23 mouse cellular contexts compared by ENCODE assay signal in genomic region chr3:52466984-52467565, GRCm38 (mm10).
DNase-seq lines count a peak whose midpoint lies in the region; ATAC-seq and TF ChIP-seq lines count a peak whose summit lies in the region.
"Had no signal": no experiment of that assay in that cellular context is flagged by ENCODE, and none has a peak within 500 bp of the region (broad histone marks: within the 10 kb centered on the region; RNA-seq: fewer than 3 reads in every experiment).

No protein-coding gene starts in this region.

- no peak for ATAC-seq in midbrain, embryonic 14.5 days (ENCODE audit: low FRiP score, low TSS enrichment)
- ATAC-seq in midbrain, embryonic 11.5 days (ENCODE audit: low FRiP score): no peak
- no peak for ATAC-seq in limb, embryonic 11.5 days (ENCODE audit: insufficient number of reproducible peaks, low FRiP score, low TSS enrichment, low read depth)
- ATAC-seq: activated CD4-positive, CD25-positive, alpha-beta regulatory T cell, adult 4 months; inflammation-experienced regulatory T-cells, adult 6 months had no signal

- no peak overlapping the region for H3K4me3 ChIP-seq in midbrain, embryonic 14.5 days (replicated peaks; ENCODE audit: low read depth, low read length)
- no peak overlapping the region for H3K4me3 ChIP-seq in midbrain, embryonic 11.5 days (ENCODE audit: low read depth, low read length)
- no peak overlapping the region for H3K4me3 ChIP-seq in limb, embryonic 11.5 days (ENCODE audit: low read depth, low read length)
- no peak overlapping the region for H3K4me3 ChIP-seq in left cerebral cortex, adult 2 months
- H3K4me3 ChIP-seq: heart, adult 2 months; heart, embryonic 13.5 days; neural tube, embryonic 12.5 days had no signal

- intact Hi-C loops in left cerebral cortex, adult 2 months (cut with DNase I): no loop called here

- 68% methylated on average over 11 of the region's 11 CpGs for WGBS in midbrain, embryonic 14.5 days
- WGBS in midbrain, embryonic 11.5 days: 89% methylated on average over 11 of the region's 11 CpGs
- 60% methylated on average over 11 of the region's 11 CpGs for WGBS in limb, embryonic 11.5 days

- no peaks in the 10 kb centered on the region for H3K27me3 ChIP-seq in midbrain, embryonic 14.5 days (ENCODE audit: control insufficient read depth, insufficient read depth, low read length)
- no peaks in the 10 kb centered on the region for H3K27me3 ChIP-seq in midbrain, embryonic 11.5 days (ENCODE audit: control insufficient read depth, insufficient read depth, low read length)
- H3K27me3 ChIP-seq in limb, embryonic 11.5 days (ENCODE audit: control insufficient read depth, insufficient read depth, low read length): no peaks in the 10 kb centered on the region
- H3K27me3 ChIP-seq: heart, embryonic 13.5 days; neural tube, embryonic 12.5 days had no signal

- H3K4me1 ChIP-seq in midbrain, embryonic 14.5 days (ENCODE audit: control insufficient read depth, insufficient read depth, low read length): no peaks in the 10 kb centered on the region
- H3K4me1 ChIP-seq in midbrain, embryonic 11.5 days (ENCODE audit: control insufficient read depth, insufficient read depth, low read length): no peaks in the 10 kb centered on the region
- no peaks in the 10 kb centered on the region for H3K4me1 ChIP-seq in limb, embryonic 11.5 days (ENCODE audit: control insufficient read depth, insufficient read depth, low read length)
- H3K4me1 ChIP-seq: heart, embryonic 13.5 days had no signal

- no peak overlapping the region for H3K27ac ChIP-seq in midbrain, embryonic 14.5 days (replicated peaks; ENCODE audit: low read depth, low read length)
- no peak overlapping the region for H3K27ac ChIP-seq in midbrain, embryonic 11.5 days (ENCODE audit: low read depth, low read length)
- H3K27ac ChIP-seq in limb, embryonic 11.5 days (replicated peaks; ENCODE audit: low read depth, low read length): no peak overlapping the region
- no peak overlapping the region for H3K27ac ChIP-seq in left cerebral cortex, adult 2 months
- H3K27ac ChIP-seq: heart, adult 2 months; heart, embryonic 13.5 days; macrophage; neural tube, embryonic 12.5 days had no signal

- H3K9me3 ChIP-seq in midbrain, embryonic 14.5 days (ENCODE audit: control insufficient read depth, low read length): peaks cover 13% of the 10 kb centered on the region
- H3K9me3 ChIP-seq in midbrain, embryonic 11.5 days (ENCODE audit: control insufficient read depth, low read length): peaks cover 6% of the 10 kb centered on the region; the same call in 1 of the 2 replicates
- peaks cover 7% of the 10 kb centered on the region for H3K9me3 ChIP-seq in limb, embryonic 11.5 days (ENCODE audit: control insufficient read depth, low read length)

- DNase-seq in embryo, embryonic 10 days (ENCODE audit: low spot score): peak; percentile 43
- DNase-seq in embryo, embryonic 9.5 days (ENCODE audit: extremely low spot score): no peak
- peak; percentile 40 for DNase-seq in midbrain, embryonic 14.5 days
- DNase-seq in midbrain, embryonic 11.5 days (ENCODE audit: low spot score, missing footprints): no peak
- peak; percentile 42 for DNase-seq in embryo, embryonic 11 days
- peak; percentile 11 for DNase-seq in limb, embryonic 11.5 days (ENCODE audit: low spot score)
- no peak for DNase-seq in right cerebral cortex, postnatal 4 days
- no peak for DNase-seq in left cerebral cortex, adult 2 months (ENCODE audit: extremely low spot score in 1 of 2, low spot score in 2 of 2)
- DNase-seq: adrenal gland, adult 8-10 months; gastrocnemius, postnatal 25 days; heart, adult 2 months; heart, postnatal 14 days; kidney, adult 18-20 months; kidney, postnatal 10 days; left cerebral cortex, postnatal 4 days; right cerebral cortex, adult 18-20 months; thymus, adult 18-20 months; thymus, postnatal 36 days had no signal

- no peak overlapping the region for H3K9ac ChIP-seq in midbrain, embryonic 14.5 days (replicated peaks; ENCODE audit: low read length)
- no peak overlapping the region for H3K9ac ChIP-seq in midbrain, embryonic 11.5 days (ENCODE audit: low read length)
- no peak overlapping the region for H3K9ac ChIP-seq in limb, embryonic 11.5 days (ENCODE audit: low read length)
- H3K9ac ChIP-seq: heart, embryonic 13.5 days; neural tube, embryonic 12.5 days had no signal

- TF ChIP-seq CTCF in left cerebral cortex, adult 2 months (IDR thresholded peaks at IDR 0.05): no peak

- no peaks in the 10 kb centered on the region for H3K36me3 ChIP-seq in midbrain, embryonic 14.5 days (ENCODE audit: control insufficient read depth, insufficient read depth, low read length)
- no peaks in the 10 kb centered on the region for H3K36me3 ChIP-seq in midbrain, embryonic 11.5 days (ENCODE audit: control insufficient read depth, insufficient read depth, low read length)
- no peaks in the 10 kb centered on the region for H3K36me3 ChIP-seq in limb, embryonic 11.5 days (ENCODE audit: control insufficient read depth, insufficient read depth, low read length)
- H3K36me3 ChIP-seq: heart, embryonic 13.5 days; neural tube, embryonic 12.5 days had no signal

- H3K4me2 ChIP-seq in midbrain, embryonic 14.5 days (ENCODE audit: low read length): no peak overlapping the region
- H3K4me2 ChIP-seq in midbrain, embryonic 11.5 days: no peak overlapping the region
- no peak overlapping the region for H3K4me2 ChIP-seq in limb, embryonic 11.5 days (ENCODE audit: low read depth, severe bottlenecking)
- H3K4me2 ChIP-seq: heart, embryonic 13.5 days; neural tube, embryonic 12.5 days had no signal

Comparison
In these comparisons a context has a peak if more than half of its experiments do, and no peak if none do; other contexts are left out.
1. DNase-seq: peak in embryo, embryonic 10 days (single experiment), midbrain, embryonic 14.5 days (single experiment), embryo, embryonic 11 days (single experiment) and limb, embryonic 11.5 days (single experiment); none in embryo, embryonic 9.5 days (single experiment), midbrain, embryonic 11.5 days (single experiment), right cerebral cortex, postnatal 4 days (single experiment) and left cerebral cortex, adult 2 months (0 of 2).